Mouse (Mus musculus): Measurements from ENCODE around the gene Etv4.

The Etv4 gene

DNA sequence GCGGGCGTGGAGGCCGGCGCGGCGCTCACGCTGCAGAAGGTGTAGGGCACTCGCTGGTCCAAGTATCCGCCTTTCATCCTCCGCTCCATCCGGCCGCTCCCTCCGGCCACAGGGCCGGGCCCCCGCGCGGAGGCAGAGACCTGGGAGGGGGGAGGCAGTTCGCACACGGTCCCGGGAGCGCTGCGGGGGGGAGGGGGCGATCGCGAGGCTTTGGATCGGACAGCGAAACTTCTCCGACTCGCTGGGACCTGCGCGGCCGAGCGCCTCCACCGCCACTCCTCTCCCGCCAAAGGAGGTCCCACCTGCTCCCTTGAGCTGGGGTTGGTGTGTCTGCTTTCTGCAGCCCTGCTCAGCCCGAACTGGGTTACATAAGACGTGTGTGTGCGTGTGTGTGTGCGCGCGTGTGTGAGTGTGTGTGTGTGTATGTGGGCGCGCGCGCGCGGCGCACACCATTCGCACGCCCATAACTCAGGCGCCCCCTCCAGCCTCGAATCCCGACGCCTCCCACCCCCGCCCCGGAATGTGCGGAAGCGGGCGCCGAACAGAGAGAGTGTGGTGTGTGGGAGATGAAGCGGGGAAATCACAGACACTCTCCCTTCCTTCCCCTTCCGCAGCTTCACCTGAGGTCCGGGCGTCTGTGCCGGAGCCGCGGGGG, 556 bp downstream of the Etv4 start:
- DNase-seq, result peak in 1 of 2 experiments; percentile 26

- no peak for DNase-seq
These were observed 1.1 kb downstream of the Etv4 start for GRCm38 (mm10) chr11:101784072-101784471.

GRCm38 (mm10) chr11:101783584-101783983, 1.6 kb downstream of the Etv4 start:
- no peak for DNase-seq

- no peak for DNase-seq
These were observed 2.0 kb downstream of the Etv4 start for GRCm38 (mm10) chr11:101783135-101783534.

DNA sequence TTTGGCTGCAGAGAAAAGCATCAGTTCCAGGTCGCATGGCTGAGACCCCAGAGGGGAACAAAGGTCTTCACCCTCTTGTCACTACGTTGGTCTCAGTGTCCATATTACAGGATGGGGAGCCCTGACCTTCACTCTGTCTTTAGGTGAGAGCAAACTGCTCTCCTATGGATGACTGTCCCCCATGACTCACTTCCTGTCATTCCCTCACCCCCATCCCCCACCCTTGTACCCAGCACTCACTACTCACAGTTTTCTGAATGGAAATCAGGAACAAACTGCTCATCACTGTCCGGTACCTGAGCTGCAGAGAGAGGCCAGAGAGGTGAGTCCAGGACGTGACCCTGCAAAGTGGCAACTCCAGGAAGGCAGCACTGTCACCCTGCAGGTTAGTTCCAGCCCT, 8.3 kb downstream of the Etv4 start:
- DNase-seq, result no peak

DNA sequence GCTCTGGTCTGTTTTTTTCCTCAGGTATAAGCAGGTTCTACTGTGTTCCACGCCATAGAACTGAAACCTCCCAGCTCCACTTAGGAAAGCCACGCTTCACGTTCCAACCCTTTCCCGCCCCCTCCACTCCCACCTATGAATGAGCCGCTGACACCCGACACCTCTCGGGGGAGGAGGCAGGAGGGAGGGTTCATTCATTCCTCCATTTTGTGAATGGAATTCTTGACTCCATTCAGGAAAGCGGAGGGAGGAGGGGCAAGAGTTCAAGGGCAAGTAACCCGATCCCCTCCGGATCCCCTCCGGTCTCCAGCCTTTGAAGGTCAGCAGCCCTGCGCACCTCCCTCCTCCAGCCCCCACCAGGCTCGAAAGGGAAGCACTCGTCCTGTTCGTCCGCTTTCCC, 12.7 kb downstream of the Etv4 start:
- DNase-seq, result peak; percentile 68 to 71

DNA sequence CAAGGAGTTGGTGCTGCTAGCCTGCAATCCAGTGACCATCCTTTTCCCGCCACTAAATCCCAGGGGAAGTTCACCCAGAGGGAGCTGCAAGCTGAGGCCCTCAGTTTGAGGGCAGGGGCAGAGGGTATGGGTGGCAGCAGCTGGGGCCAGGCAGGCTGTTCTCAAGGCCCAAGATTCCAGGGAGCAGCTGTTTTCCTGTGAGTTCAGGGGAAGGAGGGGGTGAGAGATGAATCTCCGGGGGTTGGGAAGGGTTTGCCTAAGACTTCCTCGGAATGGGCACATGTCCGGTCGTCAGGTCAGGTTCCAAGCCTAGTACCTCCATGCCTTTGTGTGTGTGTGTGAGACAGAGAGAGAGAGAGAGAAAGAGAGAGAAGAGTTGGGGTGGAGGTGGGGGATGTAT, 13.1 kb downstream of the Etv4 start:
- no peak for DNase-seq

DNA sequence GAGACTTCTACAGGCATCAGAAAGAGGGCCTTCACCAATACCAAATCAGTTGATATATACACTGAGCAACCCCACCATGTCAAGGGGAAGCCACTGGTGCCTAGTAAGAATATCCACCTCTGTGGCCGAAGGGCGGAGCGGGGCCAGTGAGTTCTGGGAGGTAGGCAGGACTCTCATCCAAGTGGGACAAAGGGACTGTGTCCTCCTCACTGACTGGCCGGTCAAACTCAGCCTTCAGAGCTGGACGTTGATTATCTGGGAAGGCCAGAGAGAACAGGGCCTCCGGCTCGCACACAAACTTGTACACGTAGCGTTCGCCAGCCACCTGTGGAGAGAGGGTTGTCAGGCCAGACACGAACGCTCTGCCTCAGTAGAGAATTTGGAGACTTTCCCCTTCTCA, 14.9 kb downstream of the Etv4 start:
- no peak for DNase-seq

- DNase-seq, result no peak
These were observed 16.4 kb downstream of the Etv4 start for GRCm38 (mm10) chr11:101768721-101769120.

DNA sequence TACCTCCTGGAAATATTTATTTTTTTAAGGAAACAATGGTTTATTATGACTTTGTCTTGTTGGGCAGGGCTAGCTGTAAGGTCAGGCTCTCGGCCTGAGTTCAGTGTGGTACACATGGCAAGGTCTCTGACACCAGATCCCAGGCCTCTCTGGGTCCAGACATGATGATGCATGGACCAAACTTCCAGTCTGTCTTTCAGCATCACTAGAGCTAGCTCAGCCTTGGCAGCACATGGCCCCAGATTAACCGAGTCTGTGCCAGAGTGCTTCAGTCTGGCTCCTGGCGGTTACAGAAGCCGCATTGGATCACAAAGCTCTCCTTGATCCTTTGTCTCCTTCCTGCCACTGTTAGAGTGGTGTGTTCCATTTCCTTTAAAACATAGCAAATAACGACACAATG, 17.8 kb downstream of the Etv4 start:
- no peak for DNase-seq

DNA sequence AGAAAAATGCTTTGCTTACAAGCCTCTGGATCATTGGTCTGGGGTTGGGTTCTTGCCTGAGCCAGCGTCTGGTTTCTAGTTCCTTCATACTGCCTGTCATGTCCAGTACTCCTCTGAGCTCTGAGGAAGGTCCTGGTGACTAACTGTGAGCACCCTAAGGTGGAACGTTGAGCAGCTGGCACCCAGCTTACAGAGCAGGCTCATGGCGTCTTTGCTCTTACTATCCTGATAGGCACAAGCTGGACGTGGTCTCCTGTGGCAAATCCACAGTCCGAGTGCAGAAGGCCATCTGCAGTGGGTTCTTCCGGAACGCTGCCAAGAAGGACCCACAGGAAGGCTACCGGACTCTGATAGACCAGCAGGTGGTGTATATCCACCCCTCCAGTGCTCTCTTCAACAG, 20.6 kb downstream of the Etv4 start:
- no peak for DNase-seq

DNA sequence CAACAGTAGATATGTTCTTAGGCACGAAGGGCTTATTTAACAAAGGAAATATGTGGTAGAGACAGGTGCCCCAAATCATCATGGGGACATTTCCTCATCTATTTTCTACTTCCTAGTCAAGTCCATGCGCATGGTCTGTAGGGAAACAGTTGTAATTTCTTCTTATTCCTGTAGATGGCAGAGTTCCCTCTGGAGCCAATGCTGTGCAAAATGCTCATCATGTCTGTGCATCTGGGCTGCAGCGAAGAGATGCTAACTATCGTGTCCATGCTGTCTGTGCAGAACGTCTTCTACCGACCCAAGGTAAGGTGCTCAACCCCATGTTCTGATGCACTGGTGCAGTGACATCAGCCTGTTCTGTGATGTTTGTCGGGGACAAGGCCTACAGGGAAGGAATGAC, 21.4 kb downstream of the Etv4 start:
- peak in 1 of 2 experiments; percentile 38 for DNase-seq

DNA sequence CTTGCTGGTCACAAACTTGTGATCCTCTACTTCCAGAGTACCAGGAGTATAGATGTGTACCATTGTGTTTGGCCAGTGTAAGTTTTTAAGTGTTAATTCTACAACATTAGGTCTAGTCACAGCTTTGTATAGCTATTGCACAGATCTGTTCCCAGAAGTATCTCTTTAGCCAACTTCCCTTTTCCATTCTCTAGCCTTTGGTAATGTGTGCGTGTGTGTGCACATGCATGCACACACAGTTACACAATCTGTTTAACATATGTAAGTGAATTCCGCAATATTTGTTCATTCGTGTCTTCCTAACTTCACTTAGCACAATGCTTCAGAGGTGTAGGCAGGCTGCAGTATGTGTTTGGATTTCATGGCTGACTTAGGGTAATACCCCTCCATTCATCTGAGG, 25.6 kb downstream of the Etv4 start:
- DNase-seq, result no peak

GRCm38 (mm10) chr11:101758431-101758830, 26.7 kb downstream of the Etv4 start:
- DNase-seq, result no peak

- DNase-seq, result no peak
These were observed 27.8 kb downstream of the Etv4 start for GRCm38 (mm10) chr11:101757366-101757765.

DNA sequence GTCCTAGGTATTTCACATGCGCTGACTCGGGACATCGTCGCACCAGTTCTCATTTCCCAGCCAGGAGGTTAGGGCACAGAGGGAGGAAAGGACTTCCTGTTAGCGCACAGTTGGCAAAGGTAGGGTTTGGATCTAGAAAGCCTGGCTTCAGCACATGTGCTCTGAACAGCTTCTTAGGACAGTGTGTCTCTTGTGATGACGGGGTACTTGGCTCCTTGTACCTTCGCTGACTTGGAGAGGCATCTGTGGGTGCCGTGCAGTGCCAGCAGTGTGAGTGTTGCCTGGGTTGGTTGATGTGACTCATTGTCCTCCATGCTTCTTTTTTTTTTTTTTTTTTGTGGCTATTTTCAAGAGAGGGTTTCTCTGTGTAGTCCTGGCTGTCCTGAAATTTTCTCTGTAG, 28.6 kb downstream of the Etv4 start:
- DNase-seq, result no peak

DNA sequence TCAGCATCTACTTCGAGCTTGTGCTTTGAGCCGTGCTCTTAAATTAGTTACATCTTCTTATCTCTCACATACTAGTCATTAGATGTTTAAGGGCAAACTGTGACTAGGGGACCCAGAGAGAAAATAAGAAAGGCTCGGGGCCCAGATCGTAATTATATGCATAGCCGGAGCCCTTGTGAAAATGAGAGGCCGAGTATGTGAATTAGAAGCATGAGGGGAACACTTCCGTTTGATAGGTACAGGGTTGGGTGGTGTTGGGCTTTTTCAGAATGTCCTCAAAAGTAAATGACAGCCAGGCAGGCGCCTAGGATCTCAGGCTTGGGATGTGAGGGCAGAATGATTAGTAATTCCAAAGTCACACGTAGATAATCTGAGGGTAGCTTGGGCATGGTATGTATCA, 51.6 kb downstream of the Etv4 start:
- DNase-seq, result no peak

DNA sequence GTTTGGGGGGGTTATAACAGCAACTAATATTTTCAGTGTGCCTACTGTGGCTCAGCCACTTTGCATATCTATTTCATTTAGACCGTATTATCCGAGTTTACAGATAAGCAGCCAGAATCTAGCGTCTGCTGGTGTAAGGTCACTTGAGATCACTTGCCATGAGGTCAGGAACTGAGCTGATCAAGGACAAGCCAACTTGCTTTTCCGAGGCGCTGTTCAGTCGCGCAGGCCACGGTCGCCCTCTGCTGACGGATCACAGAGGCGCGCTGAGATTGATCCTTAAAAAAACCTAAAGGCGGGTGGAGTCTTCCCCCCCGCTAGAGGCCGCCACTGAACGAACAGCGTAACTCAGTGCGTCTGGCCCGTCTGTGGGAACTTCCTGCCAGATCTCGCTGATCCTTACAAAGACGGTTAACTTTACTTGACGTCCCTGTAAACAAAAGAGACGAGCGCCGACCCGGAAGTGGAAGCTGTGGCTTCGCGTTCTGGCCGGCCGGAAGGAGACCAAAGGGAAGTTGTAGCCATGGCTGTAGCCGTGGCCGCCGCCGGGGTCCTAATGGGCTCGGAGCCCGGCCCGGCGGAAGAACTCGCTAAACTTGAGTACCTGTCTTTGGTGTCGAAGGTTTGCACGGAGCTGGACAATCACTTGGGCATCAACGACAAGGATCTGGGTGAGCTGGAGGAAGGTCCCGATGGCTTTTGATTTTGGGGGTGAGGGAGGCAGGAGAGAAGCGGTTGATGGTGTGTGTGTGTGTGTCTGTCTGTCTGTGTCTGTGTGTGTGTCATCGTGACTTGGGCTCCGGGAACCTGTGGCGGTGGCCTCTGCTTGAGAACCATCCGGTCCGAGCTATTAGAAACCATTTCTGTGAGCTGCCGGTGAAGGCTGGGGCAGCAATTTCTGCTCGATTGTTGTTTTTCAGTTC, 52.4 kb downstream of the Etv4 start, which contains the start of gene Dhx8:
Gene Dhx8, plus strand, starts transcription at position 402 of the 923 bp plus-strand sequence.
- peak; percentile 99 for DNase-seq

DNA sequence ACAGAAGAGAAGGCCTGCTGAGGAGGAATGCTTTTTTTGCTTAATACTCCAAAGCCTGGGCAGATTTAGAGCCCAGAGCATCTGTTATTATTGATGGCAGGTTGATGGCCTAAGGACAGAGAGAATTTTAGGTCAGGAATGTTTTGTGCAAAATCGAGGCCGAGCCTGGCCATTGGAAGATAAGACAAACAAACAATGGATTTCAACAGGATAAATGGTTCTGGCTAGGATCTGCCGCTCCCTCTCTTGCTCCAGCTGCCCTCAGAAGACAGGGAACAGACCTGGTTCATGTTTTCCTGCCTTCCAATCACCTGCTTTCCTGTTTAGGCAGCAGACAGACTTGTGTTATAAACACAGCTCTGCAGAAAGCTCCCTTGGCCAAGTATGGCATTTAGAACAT, 55.9 kb downstream of the Etv4 start:
- no peak for DNase-seq

GRCm38 (mm10) chr11:101726765-101727164, 58.4 kb downstream of the Etv4 start:
- DNase-seq, result no peak

- DNase-seq, result no peak
These were observed 60.1 kb downstream of the Etv4 start for GRCm38 (mm10) chr11:101725043-101725442.

- DNase-seq, result no peak
These were observed 65.1 kb downstream of the Etv4 start for GRCm38 (mm10) chr11:101719986-101720520.

Measured in kidney, postnatal 36 days (tissue).